Mouse (Mus musculus): ENCODE data around the gene Smad3.

Gene Smad3

DNA sequence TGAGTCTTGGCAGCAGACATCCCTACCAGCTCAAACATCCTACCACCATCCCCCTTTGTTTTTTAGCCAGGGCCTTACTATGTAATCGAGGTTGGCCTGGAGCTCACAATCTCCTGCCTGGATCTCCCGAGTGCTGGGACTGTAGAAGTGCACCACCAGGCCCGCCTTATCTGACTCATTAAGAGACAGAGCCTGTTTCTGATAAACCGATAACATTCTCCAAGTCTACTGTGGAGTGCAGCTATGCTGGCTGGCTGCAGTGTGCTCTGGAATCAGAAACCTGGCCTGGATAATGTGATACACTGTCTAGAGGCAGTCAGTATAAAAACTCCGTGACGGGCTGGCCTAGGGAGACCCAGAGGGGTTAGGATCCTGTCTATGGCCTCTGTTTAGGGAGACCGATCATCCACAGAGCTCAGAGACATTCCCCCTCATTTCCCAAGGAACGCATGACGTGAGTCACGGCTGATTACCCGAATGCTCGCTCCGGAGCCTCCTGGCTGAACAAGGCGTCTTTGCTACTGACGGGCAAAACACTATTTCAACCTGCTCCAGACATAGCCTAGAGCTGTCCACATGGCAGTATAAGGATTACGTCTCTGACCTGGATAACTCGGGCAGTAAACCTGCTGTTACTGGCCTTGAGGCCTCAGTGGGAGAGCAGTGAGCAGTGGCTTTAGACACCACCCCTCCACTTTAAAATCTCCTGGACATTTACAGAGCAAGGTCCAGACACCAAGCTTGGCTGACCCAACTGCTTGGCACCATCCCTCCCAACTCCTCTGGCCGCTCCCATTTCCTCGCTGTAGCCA lies 11.8 kb downstream of the Smad3 start:
- no peak for DNase-seq (ENCODE audit: low spot score in 2 of 2)

DNA sequence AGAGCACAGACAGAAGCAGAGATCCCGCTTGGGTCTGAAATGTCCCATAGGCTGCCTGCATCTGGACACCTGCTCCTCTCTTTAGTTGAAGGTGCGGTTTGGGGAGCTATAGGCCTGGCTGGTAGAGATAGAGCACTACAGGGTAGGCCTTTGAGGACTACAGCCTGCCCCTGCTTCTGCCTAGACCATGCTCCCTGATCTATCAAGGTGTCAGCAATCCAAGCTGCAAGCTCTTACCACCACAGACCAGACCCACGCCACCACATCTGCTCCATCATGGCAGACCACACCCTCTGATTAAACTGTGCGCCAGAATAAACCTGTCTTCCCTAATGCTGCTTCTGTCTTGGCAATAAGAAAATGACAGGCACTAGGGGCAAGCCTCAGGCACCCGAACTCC lies 13.2 kb downstream of the Smad3 start:
- no peak for DNase-seq (ENCODE audit: low spot score in 2 of 2)

DNA sequence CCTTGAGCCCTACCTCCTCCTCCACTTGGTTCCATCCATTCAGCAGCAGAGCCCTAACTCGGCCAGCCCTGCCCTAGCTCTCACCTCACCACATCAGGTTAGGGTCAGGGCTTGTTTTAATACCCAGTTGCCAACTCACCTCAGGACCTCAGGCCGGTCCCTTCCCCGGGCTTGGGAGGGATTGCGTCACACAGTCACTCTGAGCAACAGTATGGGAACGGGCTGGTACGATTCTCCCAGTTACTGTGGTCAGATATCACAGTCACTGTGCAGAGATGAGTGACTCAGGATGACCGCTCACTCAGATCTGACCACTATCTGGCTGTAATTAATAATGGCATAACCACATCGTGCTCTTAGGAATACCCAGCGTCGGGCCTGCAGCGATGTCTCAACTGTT lies 14.0 kb downstream of the Smad3 start:
- no peak for DNase-seq (ENCODE audit: low spot score in 2 of 2)

DNA sequence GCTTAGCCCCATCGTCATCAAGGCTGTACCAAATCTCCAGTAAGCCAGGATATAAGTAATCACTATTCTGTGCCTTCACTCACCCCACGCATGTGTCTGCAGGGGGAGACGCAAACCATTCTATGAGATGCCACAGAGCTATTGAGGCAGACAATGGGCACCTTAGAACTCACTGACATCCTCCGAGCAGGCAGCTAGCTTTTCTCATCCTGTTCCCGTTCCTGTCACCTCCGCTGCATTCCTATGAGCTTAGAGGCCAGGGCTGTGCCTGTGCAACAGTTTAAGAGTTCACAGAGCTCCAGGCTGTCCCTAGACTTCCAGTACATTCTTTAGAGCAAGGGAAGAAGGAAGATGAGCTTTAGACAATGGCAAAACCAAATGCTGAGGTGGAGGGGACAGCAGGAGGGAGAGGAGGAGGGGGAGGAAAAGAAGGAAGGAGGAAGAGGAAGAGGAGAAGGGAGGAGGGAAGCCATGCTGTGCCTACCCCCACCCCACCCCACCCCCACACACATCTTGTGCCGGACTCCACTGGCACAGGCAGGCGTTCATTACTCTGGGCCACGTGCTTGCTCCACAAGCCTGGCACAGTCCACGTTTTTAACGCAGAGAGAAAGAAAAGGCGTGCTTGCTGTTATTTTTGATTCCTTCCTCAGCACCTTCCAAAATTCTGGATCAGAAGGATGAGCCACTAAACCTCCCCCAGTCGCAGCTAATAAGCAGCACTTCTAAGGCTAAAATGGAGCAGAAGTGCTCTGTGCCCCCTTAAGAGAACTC lies 14.7 kb downstream of the Smad3 start:
- no peak for DNase-seq (ENCODE audit: low spot score in 2 of 2)

DNA sequence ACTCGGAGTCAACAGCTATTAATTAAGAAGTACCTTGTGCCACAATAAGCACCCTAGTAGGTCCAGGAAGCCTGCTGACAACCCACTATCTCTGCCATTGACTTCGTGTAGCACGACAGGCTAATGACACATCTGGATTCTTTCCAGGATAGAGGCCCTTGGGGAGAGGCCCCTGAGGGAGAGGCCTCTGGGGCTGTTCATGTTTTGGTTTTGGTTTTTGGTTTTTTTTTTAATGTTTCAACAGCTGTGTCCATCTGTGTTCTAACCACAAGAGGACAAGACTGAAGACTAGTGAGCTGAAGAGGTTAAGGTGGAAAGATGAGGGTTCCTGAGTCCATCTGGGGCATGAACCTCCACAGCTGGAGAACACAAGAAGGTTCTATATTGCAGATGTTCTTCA lies 15.5 kb downstream of the Smad3 start:
- DNase-seq (ENCODE audit: low spot score in 2 of 2), result no peak

DNA sequence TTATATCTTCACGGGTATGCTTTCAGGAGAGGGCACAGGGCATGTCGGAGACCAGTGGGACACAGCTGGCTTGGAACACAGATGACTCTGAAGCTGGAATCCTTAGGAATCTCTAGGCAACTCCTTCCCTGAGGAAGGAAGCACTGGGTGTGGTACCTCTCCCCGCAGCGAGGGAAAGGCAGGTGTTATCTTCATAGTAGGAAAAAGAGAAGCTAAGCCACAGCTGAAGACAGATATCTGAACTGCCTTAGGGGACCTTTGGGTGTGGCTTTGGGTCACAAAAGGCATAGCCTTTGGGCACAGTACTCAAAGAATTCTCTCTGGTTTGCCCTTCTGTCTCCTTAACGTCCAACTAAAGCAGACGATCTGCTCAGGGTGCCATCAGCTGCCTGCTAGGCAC lies 16.0 kb downstream of the Smad3 start:
- no peak for DNase-seq (ENCODE audit: low spot score in 2 of 2)

DNA sequence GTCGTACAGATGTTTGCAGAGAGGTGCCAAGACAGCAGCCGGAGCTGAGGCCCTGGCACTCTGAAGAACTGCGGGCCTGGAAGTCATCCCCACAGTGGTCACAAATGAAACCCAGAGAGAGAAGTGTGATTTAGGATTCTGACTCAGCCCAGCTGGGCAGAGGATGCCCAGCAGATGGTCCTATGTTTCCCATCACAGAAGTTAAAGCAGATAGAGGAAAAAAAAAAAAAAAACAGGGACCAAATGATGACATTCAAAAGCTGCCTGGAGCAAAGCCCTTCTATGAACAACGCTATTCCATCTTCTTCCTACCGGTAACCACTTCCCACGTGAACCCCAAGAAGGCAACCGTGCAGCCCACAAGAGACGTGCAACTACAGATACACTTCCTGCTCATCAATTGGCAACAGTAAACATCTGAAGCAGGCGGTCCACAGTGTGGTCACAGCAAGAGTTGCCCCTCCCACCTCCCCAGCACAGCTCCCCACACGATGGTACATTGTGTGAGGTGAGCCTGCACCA lies 17.4 kb downstream of the Smad3 start:
- DNase-seq (ENCODE audit: low spot score in 2 of 2), result peak; percentile 52 to 58

DNA sequence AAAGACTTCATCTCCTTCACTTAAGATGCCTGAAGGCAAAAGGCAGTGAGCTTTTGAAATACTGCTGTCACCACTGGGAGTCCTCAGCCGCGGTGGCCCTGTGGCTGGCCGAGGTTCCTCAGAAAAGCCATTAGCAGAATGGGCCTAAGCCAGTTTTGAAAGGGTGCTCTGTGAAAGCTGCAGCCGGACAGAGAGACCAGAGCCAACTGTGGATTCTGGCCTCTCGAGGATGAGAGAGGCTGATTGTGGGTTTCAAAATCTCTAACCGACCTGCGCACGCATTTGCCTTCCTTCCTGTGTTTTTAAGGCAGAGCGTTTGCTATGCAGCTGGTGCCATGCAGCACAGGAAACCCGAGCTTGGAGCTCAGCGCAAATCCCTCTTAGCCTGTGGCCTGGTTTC lies 19.0 kb downstream of the Smad3 start:
- DNase-seq (ENCODE audit: low spot score in 2 of 2), result peak; percentile 76 to 77

DNA sequence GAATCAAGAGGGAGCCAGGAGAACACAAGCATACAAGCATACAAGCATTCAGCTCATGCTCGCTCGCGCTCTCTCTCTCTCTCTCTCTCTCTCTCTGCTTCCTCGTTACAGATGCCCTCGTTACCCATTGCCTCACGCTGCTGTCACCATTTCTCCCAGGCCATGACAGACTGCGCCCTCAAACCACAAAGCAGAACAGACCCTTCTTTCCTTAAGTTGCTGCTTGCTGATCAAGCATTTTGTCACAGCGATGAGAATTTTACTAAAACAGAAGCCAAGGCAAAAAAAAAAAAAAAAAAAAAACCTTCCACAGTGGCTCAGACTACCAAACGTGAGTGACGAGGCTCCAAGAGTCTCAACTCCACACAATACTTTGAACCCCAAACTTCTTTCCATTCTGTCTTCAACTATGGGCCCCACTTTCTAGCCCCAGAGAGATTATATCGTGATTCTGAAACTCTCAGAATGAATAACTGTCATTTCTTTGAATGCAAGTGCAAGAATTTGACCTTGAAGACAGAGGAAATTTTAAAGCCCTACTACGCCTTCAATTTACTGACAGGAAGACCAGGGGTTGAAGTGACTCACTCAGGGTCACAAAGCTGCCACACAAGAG lies 19.6 kb downstream of the Smad3 start:
- no peak for DNase-seq (ENCODE audit: low spot score in 2 of 2)

DNA sequence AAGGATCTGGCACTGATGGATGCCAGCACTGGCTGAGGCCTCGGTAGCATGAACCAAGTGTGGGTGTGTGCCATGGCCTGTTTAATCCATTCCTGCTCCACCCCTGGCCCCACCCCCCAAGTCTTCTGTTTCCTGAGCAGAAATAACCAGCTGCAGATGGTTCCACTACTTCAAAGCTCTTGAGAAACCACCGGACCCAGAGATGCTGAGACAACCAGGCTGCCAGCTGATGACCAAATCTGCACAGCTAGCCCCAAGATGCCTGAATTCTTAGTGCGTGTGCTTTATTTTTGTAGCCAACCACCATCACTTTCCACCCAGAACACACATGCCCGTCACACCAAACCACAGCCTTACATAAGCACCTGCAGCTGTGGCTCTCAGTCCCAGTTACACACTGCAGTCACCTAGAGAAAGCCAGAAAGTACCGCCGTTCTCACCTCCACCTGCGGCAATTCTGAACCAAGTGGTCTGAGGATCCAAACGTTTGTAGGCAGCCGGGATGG lies 20.3 kb downstream of the Smad3 start:
- DNase-seq (ENCODE audit: low spot score in 2 of 2), result peak; percentile 64 to 71

DNA sequence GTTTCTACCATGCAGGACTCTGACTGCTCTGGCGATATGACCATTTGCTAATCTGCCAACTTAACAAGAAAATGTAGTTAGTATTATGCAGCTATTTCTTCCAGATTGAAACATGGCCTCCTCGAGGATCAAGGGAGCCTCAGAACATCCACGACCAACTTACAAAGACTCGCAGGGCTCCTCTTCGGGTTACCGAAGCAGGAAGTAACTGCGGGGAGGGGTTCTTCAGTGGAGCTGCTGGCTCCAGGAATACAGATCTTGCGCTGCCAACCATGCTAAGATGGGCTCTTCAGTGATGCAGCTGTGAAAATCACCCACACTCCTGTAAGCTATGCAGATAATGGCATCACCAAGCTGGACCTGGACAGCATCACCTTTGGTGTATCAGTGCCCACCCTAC lies 23.5 kb downstream of the Smad3 start:
- DNase-seq (ENCODE audit: low spot score in 2 of 2), result no peak

DNA sequence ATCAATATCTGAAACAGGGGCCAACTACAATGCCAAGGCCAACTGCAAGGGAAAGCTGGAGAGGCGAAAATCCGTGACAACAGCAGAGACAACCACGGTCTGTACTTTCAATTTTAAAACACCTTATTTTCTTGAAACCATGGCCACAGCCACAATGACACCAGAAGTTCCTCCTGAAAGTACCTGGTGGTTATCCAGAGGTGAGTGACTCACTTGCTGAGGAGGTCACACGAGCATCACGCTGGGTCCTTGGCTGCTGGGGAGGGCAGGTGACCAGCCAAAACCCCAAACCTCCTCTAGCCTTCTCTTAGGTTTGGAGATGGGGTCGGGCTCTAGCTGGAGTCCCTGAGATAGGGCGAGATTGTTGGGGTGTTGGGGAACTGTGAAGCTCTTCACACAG lies 25.1 kb downstream of the Smad3 start:
- no peak for DNase-seq (ENCODE audit: low spot score in 2 of 2)

DNA sequence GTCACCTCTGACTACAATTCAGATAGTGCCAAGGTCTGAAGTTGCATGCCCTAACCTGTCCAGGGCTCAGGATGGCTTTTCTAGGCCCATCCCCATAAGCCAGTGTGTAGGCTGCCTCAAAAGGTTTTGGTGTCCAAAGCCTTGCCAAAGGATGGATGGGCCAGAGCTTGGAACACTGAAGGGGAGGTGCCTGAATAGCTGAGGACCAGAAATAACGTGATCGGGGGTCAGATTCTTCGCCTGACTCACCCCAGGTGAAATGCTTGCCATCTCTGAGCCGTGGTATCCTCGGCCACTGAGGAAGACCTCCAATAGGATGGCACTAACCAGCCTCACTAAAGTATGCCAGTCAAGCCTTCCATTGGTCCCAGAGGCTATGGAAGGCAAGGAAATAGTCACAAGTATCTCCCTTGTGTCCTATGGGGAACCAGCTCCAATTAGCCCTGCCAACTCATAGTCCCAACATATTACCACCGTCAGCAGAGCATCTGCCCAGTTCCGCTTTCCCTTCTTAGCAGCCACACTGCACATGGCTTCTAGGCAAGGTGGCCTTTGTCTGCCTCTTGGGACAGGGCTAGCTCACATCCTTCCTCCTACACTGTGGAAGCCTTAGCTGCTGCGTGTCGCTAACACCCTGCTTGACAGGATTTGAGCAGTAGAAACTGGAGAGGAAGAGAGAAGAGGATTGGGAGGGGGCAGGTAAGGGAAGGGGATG lies 26.5 kb downstream of the Smad3 start:
- DNase-seq (ENCODE audit: low spot score in 2 of 2), result no peak

DNA sequence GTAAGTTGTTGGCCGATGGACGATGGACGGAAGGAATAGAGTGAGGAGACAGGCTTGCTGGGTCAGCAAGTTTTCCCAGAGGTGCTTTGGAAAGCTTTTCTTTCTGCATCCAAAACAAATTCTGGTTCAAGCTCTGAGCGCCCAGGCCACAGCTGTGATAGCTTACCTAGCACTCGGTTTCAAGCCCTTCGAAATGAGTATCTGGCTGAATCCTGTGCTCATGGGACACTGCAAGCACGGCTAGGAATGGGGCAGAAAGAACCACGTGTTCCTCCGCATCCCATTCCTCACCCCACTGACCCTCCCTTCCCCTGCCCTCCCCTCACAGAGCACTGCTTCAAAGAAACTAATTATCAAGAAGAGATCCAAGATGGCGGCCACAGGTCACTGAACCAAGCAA lies 28.8 kb downstream of the Smad3 start:
- no peak for DNase-seq (ENCODE audit: low spot score in 2 of 2)

DNA sequence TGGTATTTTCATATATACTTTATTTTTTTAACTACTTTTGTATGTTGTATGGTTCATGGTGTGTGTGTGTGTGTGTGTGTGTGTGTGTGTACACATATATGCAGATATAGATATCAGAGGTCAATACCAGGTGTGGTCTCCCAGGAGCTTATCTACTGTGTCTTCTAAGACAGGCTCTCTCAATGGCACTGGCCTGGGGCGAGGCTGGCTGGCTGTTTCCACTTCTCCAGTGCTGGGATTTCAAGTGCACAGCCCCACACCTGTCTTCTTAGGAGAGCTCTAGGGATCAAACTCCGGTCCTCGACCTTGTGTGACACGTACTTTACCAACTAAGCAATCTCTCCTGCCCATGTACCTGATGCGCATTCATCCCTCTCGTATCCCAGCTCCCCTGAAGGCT lies 30.7 kb downstream of the Smad3 start:
- DNase-seq (ENCODE audit: low spot score in 2 of 2), result no peak

DNA sequence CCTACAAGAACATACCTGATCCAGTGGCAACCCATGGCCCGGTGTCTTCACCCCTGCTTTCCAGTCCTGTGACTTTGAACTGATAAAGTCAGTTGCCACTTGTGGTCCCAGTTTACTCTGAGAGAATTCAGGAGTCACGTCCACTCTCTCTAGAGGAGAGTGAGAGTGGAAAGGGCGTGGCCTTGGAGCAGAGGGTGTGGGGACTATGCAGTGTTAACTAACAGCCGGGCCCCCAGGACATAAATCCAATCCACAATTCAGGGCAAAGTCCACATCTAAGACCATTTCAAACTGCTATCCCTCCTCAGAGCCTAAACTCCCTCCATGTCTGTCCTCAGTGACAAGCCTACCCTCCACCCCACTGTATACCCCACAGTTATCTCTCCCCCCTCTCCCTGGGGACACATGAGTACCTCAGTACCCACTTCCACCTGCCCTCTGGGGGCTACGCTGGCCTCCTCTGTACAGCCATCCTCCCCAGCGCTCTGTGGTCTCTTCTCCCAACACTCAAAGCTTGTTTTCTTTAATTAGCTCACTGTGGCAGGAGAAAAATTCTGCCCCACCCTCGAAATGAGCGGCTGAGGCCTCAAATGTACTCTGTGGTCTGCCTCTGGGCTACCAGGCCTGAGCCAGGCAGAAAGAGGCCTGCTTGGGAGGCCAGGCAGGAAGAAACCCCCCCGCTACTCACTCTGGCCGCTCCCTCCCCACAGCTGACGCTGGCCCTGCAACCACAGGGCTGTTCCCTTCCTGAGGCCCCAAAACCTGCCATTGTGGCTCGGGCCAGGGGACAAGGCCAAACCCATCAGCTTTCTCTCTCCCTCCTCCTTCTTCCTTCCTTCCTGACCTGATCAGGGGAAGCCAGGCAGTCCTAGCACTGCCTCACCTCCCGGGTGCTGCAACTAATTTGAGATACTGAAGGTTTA lies 31.4 kb downstream of the Smad3 start:
- no peak for DNase-seq (ENCODE audit: low spot score in 2 of 2)

DNA sequence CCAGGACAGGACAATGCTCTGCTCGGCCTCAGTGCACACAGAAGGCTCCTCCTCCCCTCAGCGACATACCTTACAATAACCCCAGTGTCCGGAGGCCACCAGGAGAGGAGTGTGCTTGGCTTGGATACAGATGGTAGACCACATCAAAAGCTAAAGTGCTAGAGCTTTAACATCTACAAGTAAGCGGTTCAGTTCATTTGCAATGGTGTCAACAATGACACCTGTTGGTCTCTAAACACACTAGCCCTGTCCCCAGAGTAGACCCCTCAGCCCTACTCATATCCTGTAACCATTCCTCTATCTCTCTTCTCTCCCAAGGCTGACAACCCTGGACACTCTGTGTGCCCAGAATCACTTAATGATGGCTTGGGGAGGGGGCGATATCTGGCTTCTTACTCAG lies 33.0 kb downstream of the Smad3 start:
- DNase-seq (ENCODE audit: low spot score in 2 of 2), result no peak

DNA sequence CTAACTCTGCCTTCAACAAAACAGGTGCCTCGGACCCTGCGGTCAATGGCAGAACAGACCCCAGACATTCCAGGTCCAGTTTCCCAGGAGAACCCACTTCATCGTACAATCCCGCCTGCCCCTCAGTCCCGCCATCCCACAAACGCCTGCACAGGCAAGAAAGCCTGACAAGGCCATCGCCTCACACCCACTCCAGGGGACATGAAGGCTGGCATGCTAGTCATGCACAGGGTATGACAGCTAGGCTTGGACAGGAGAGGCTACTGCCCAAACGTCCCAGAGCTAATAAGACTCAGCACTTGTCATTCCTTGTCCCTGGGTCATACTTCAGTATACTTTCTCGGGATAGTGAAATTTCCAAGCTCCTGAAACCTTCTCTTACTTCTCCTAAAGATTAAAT lies 34.9 kb downstream of the Smad3 start:
- no peak for DNase-seq (ENCODE audit: low spot score in 2 of 2)

DNA sequence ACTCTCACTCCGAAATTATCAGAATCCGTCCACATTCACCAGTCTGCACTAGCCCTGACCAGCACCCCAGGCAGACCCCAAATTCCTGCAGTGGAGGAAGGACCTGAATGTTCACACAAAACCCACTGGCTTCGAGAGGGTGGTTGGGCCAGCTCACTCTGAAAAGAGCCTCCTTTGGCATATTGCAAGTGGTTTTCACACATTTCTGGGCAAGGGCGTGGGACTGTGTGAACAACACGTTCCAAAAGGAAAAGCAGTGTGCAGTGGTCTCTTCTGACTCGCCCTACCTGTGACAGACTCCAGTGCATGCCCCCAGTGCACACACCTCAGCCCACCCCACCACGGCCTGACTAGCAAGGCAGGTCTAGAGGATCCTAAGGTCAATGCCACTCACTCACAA lies 35.4 kb downstream of the Smad3 start:
- no peak for DNase-seq (ENCODE audit: low spot score in 2 of 2)

DNA sequence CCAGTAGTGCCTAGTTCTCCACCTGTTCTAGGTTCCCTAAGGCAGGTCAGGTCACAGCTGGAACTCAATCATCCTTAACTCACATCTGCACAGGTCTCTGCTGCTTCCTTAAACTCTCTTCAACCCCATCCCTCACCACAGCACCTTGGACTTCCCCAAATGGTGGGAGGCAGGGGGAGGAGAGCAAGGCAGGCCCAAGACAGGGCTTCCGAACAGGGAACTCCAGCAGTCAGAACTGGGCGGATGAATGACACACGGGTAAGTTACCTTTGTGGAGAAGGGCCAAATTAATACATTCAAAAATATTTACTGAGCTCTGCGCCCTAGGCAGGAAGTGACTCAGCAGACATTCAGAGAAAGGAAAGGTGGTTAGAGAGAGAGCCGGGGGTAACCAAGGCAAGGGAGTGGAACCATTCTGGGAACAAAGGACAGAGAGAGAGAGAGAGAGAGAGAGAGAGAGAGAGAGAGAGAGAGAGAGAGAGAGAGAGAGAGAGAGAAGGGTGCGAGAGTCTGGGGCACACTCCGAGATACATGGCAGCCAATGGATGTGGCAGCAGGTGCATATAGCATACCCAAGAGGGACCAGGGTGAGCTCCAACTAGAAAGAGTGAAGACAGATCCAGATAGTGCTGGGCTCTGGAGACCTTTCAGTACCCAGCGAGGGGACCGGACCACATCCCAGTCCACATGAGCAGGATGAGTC lies 36.1 kb downstream of the Smad3 start:
- DNase-seq (ENCODE audit: low spot score in 2 of 2), result no peak
